Mouse (Mus musculus) ES-E14 (cell line): ENCODE data around the gene Tmem97. TPM values are rescaled to one million over a fixed set of nuclear protein-coding genes. Genes with fewer than 3 reads are reported as not detected.

Experiments used
- DNase-seq: peaks from one replicate; pipeline ENCODE4 v3.0.0-alpha.2; 2013; ENCODE audit warnings: low read depth, low spot score
- H3K27ac ChIP-seq: 2 replicates; pipeline ENCODE4 v1.5.1; 2012; ENCODE audit warnings: low read depth, mild to moderate bottlenecking, low read length, moderate library complexity, mixed read lengths; ENCODE audit not compliant: poor library complexity, insufficient read depth, severe bottlenecking
- H3K36me3 ChIP-seq: 2 replicates; pipeline ENCODE4 v1.6.1; 2012; ENCODE audit warnings: mild to moderate bottlenecking, low read length, moderate library complexity, mixed read lengths; ENCODE audit not compliant: control insufficient read depth, poor library complexity, insufficient read depth, severe bottlenecking
- H3K4me1 ChIP-seq, 2 experiments: fragments of 150-350 bp in 1 of 2; sonication (generic) in 1 of 2; 2 replicates each; pipeline ENCODE4 v1.6.1; 2012; ENCODE audit warnings: low read length in 2 of 2, mild to moderate bottlenecking in 1 of 2, mixed read lengths in 1 of 2; ENCODE audit not compliant: control insufficient read depth in 2 of 2, insufficient read depth in 2 of 2, poor library complexity in 1 of 2
- H3K4me3 ChIP-seq, 2 experiments: fragments of 150-350 bp in 1 of 2; sonication (generic) in 1 of 2; 2 replicates each; pipeline ENCODE4 v1.5.1; 2012; ENCODE audit warnings: low read length in 2 of 2, low read depth in 1 of 2, mild to moderate bottlenecking in 1 of 2, mixed read lengths in 1 of 2; ENCODE audit not compliant: insufficient read depth in 1 of 2, poor library complexity in 1 of 2, severe bottlenecking in 1 of 2
- H3K9ac ChIP-seq: 2 replicates; pipeline ENCODE4 v1.6.1; 2012; ENCODE audit warnings: low read depth, mild to moderate bottlenecking, low read length, mixed read lengths; ENCODE audit not compliant: poor library complexity, insufficient read depth, severe bottlenecking
- H3K9me3 ChIP-seq: fragments of 150-350 bp; sonication (generic); 2 replicates; pipeline ENCODE4 v1.6.1; 2012; ENCODE audit warnings: low read depth, mild to moderate bottlenecking, low read length; ENCODE audit not compliant: control insufficient read depth, insufficient read depth
- CHD2 ChIP-seq: IDR thresholded peaks from 2 replicates; pipeline ENCODE4 v1.6.1; 2014; ENCODE audit warnings: mild to moderate bottlenecking, low read depth, low read length, inconsistent platforms
- HCFC1 ChIP-seq: IDR thresholded peaks from 2 replicates; pipeline ENCODE4 v1.6.1; 2012; ENCODE audit warnings: low read length, inconsistent platforms, borderline replicate concordance; ENCODE audit not compliant: insufficient read depth
- MAFK ChIP-seq: IDR thresholded peaks from 2 replicates; pipeline ENCODE4 v1.6.1; 2014; ENCODE audit warnings: mild to moderate bottlenecking, low read depth, low read length, inconsistent platforms; ENCODE audit not compliant: insufficient read depth
- ZC3H11A ChIP-seq: IDR thresholded peaks from 2 replicates; pipeline ENCODE4 v1.6.1; 2012; ENCODE audit warnings: low read depth, mild to moderate bottlenecking, inconsistent platforms, low read length, borderline replicate concordance
- ZNF384 ChIP-seq: IDR thresholded peaks from 2 replicates; pipeline ENCODE4 v1.6.1; 2012; ENCODE audit warnings: low read depth, low read length, inconsistent platforms
- in situ Hi-C, 2 experiments: fragments of 600-800 bp; cut with MboI; formaldehyde crosslinking; loops; one replicate each; pipeline ENCODE4 v1.15.1; 2025; ENCODE audit warnings: low sequenced_read_pairs in 2 of 2, inconsistent platforms in 1 of 2; ENCODE audit not compliant: unreplicated experiment in 2 of 2
- total RNA-seq: library from RNA; depleted of rRNA; stranded (reverse); fragments of 300-350 nt; gene quantifications from 2 replicates; pipeline ENCODE4 v1.2.3, GENCODE M21; 2012

Gene Tmem97
- total RNA-seq, 1 experiment = 248 TPM

DNA sequence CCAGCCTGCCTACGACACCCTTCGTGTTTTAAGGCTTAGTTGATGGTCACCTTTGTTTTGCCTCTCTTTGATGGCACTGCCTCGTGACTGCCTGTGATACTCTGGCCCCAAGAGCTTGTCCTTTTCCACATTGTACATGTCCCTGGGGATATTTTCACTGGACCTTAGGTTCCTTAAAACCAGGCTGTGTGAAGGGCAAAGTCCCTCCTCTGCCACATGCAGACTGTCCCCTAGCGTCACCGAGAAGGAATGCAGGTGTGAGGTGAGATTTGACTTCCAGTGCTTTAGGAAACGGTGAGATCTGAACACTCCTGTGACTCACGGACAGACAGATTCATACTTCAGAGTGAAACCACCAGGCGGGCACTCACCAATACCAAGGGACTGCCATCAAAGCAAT lies 6.7 kb upstream of the Tmem97 start:
- Histone ChIP-seq H3K9ac (no peak overlapping the region), H3K9me3 (no peaks in the 10 kb centered on the region), H3K4me3 (no peak overlapping the region), H3K27ac (no peak overlapping the region), H3K4me1 (no peaks in the 10 kb centered on the region), H3K36me3 (no peaks in the 10 kb centered on the region)
- TF ChIP-seq ZNF384 = no peak
- no peak for TF ChIP-seq CHD2
- no peak for TF ChIP-seq MAFK
- TF ChIP-seq ZC3H11A = no peak
- TF ChIP-seq HCFC1 = no peak
- no peak for DNase-seq
- in situ Hi-C loops = no loop called here

DNA sequence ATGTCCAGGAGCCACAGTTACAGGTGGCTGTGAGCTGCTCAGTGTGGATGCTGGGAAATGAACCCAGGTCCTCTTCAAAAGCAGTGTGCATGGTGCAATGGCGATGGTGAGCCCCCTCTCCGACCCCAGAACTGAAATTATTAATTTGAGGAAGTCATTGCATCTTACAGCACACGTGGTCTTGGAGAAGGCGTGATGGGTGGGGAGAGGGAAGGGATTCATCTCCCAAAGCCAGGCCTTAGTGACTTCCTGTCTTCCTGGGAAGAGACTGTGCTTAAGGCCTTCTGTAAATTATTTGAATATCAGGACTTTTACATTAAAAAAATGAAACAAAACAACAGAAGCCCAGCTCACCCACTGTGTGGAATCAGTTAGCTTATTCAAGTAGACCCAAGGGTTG lies 5.5 kb upstream of the Tmem97 start:
- no peak for DNase-seq
- TF ChIP-seq ZNF384 (no peak), HCFC1 (no peak), CHD2 (no peak), MAFK (no peak), ZC3H11A (no peak)

DNA sequence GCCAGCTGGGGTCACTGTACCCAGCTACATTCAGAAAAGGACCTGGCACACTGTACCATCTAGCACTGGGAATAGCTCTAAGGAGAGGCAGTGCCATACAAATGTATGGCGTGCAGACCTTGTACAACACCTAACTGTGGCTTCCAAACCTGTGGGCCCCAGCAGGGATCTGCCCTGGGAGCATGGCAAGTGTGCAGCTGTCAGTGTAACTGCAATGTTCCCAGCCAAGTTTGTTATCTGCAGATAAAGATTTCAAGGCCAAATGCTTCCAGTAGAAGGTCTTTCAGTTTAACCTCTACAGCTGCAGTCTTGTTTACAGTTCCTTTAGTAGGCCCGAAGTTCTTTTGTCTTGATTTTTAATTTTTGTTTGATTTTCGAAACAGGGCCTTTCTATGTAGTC lies 5.0 kb upstream of the Tmem97 start:
- Histone ChIP-seq H3K4me3 (no peak overlapping the region), H3K9me3 (no peaks in the 10 kb centered on the region), H3K9ac (no peak overlapping the region), H3K36me3 (no peaks in the 10 kb centered on the region), H3K4me1 (no peaks in the 10 kb centered on the region), H3K27ac (no peak overlapping the region)
- DNase-seq = no peak
- TF ChIP-seq ZC3H11A (no peak), CHD2 (no peak), MAFK (no peak), HCFC1 (no peak), ZNF384 (no peak)
- in situ Hi-C loops = no loop called here

More for the DNA sequence above, 5.5 kb upstream of the Tmem97 start:
- Histone ChIP-seq H3K9me3 (no peaks in the 10 kb centered on the region), H3K36me3 (no peaks in the 10 kb centered on the region), H3K9ac (no peak overlapping the region), H3K4me1 (no peaks in the 10 kb centered on the region), H3K4me3 (no peak overlapping the region), H3K27ac (no peak overlapping the region)
- in situ Hi-C loops = no loop called here

- DNase-seq = no peak
- in situ Hi-C loops = no loop called here
These were observed 452 bp upstream of the Tmem97 start for GRCm38 (mm10) chr11:78551059-78551398.

DNA sequence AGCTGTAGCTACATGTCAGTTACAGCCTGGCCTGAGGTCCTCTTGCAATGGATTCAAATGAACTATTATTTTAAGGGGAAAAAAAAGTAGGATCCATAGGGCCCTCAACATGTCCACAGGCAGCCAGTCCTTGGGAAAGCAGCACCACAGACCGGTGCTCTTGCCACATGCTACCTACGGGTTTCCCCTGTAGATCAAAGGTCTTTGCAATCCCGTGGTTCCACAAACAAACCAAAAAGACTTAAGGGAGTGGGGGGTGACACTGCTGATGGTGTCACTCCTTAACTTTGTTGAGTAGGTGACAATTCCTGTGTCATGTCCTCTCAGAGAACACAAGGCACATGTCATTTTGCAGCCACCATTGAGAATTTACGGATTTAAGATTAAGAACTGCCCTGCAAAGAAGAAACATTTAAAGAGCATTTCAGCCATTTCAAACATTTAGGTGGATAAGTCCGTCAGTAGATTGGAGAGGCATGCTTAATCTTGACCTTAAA lies 1.0 kb downstream of the Tmem97 start:
- TF ChIP-seq HCFC1 (no peak), MAFK (no peak), CHD2 (no peak), ZC3H11A (no peak), ZNF384 (no peak)
- in situ Hi-C loops = no loop called here
- H3K9me3 ChIP-seq = no peaks in the 10 kb centered on the region
- H3K4me1 ChIP-seq = peaks cover 7 to 9% of the 10 kb centered on the region in 2 experiments; a peak in 2 of 4 replicates
- DNase-seq = no peak
- H3K4me3 ChIP-seq = peak overlapping the region; percentile 82 to 92
- H3K9ac ChIP-seq = peak overlapping the region; percentile 97
- H3K36me3 ChIP-seq = no peaks in the 10 kb centered on the region; the same call in 1 of the 2 replicates
- no peak overlapping the region for H3K27ac ChIP-seq

More at GRCm38 (mm10) chr11:78551059-78551398, 452 bp upstream of the Tmem97 start:
- Histone ChIP-seq H3K4me1 (peaks cover 2 to 3% of the 10 kb centered on the region in 2 experiments; a peak in 2 of 4 replicates), H3K9me3 (no peaks in the 10 kb centered on the region), H3K27ac (peak overlapping the region; percentile 38; the same call in 1 of the 2 replicates), H3K4me3 (peak overlapping the region; percentile 54 to 69), H3K36me3 (no peaks in the 10 kb centered on the region; the same call in 1 of the 2 replicates), H3K9ac (peak overlapping the region; percentile 78)
- TF ChIP-seq ZC3H11A (no peak), MAFK (no peak), HCFC1 (no peak), CHD2 (no peak), ZNF384 (no peak)
